Mouse (Mus musculus) heart, postnatal 4 days (tissue): ENCODE measurements around the gene 1700024P04Rik. TPM values are rescaled to one million over a fixed set of nuclear protein-coding genes. Genes with fewer than 3 reads are reported as not detected.
"Not testable (repeated sequence)": the region's sequence is repeated elsewhere in the genome, so short reads cannot be mapped to it uniquely, and the experiment has no call there.

Source experiments
- DNase-seq: peaks from one replicate; pipeline ENCODE4 v3.0.0; 2021
- total RNA-seq, 2 experiments: library from RNA; stranded (reverse); gene quantifications; 2 replicates each; pipeline ENCODE4 v1.2.3; 2021

1700024P04Rik gene
- not detected for total RNA-seq

- DNase-seq = no peak
Measured at GRCm38 (mm10) chr13:98984465-98984864, at the start of gene 1700024P04Rik. TSS of gene 1700024P04Rik (minus strand) at chr13:98984565.

- no peak for DNase-seq
Measured at GRCm38 (mm10) chr13:99031223-99032216, 47.2 kb upstream of the 1700024P04Rik start.

DNA sequence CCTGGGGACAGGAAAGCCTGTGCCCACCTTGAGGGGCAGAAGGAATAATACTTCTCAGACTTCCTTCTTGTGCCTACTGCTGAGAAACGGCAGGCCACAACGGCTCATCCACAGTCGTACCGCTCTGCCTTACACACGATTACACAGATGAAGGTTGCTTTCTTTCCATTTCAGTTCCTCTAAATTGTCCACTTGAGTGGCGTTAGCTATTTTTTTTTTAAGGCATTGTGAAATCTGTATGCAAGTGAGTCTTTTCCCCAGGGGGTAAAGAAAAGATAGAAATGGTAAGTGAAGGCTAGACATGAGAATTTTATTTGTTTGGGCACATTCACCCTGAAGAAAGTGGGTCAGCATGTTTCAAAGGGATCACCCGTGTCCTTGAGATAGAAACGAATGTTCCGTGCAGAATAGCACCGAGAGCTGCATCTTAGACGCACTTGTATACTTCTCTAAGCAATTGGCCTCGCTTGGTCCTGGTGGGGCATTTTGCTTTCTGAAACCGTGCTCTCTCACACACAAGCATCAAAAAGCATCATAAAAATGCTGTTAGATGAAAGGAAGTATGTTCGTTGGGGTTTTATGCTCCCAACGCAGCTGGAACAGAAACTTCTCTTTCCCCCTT, 46.3 kb upstream of the 1700024P04Rik start:
- DNase-seq = no peak

DNA sequence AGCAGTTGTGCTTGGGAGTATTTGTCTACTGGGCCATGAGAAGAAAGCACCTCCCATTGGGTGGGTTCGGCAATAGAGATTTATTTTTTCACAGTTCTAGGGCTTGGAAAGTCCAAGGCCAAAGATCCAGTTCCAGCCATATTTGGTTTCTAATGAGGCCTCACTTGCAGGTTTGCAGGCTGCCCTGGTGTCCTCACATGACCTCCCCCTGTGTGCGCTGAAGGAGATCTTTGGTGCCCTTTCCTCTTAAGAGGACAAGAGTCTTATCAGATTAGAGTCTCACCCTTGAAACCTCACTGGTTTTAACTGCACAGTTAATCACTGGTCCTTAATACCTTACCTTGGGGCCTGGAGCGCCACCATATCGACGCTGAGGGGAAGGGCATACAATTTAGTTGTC, 40.9 kb upstream of the 1700024P04Rik start:
- no peak for DNase-seq

DNA sequence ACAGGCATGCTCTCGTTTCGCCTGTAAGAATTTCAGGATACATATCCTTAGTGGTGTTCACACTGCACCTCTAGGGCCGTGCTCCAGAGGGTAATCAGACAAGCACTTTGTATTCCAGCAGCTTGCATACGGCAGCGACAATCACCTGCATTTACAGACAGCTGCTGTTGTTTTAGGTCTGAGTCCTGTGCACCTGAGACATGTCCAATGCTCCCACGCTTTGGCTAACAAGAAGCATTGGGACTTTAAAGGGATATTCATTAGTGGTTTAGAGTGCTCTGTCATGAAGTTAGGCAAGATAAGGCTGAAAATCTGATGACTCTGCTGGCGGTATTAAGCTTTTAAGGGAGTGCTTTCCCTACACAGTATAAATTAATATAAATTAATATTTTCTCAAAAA, 37.7 kb upstream of the 1700024P04Rik start:
- no peak for DNase-seq

DNA sequence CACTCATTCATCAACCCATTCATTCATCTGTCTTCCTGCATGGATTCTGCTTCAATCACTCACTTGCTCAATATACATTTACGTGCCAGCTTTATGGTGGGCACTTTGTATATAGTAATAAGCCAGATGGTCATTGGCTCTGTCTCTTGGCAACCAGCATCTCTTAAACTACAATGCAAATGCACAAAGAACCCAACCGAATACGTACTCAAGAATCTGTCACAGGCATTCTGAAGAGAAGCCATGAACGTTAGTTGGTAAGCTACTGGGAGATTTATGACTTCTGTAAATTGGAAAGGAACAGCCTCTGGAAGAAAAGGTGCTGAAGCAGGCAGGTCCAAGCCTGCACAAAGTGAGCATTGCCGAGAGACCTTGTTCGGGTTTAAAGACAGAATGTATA, 36.8 kb upstream of the 1700024P04Rik start:
- DNase-seq = no peak

DNA sequence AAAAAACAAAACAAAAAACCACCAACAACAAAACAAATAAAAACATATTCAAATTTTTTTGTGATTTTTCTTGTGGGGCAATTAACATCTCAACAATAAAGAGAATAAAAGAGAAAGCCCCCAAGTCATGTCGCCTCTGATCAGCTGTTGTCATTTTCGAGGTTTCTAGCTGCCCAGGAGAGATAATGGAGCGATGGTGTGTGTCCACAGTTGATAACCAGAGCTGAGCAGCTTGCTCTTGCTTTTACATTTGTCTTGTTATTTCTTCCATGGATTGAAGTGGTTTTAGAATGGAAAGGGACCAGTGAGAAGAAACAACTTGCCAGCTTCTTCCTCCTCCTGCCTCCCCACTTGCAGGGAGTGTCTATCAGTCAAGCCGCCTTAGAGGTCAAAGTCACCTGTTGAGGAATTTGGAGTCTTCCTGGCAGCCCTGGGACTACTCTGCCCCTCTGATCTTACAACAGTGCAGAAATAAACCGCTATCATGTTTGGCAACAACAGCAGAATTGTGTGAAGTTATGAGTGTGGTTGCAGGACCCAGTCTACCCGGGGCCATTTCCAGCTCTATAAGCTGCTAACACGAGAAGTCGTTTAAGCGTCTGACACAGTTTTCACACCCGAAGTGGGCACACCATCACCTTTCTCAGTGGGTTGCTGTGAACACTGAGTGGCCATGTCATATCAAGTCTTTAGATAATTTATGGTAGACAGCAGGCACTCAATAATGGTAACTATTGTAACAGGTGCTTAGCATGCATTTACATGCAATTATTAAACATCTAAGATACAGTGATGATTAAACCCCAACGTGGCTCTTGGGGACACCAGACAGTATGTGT, 35.7 kb upstream of the 1700024P04Rik start:
- no peak for DNase-seq

- DNase-seq = peak; percentile 37
Measured at GRCm38 (mm10) chr13:99018526-99019201, 34.3 kb upstream of the 1700024P04Rik start.

GRCm38 (mm10) chr13:99016696-99017095, 32.3 kb upstream of the 1700024P04Rik start:
- DNase-seq = no peak

DNA sequence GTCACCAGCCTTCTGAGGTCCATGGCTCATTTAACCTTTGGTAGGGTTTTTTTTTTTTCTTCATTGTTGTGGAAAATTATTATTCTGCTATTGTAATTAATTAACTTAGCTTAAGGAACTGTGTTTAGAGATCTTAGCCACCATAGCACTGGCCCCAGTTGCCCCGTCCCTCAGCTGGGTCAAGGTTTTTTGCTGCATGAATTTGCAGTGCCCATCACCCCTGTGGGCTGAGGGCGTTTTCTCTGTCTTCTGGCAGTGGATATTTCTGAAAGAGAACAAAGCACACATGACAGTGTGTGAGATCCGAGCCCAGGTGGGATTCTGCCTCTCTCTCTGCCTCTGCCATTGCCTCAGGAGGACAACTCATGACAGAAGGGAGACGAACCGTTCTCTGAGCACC, 28.5 kb upstream of the 1700024P04Rik start:
- DNase-seq = no peak

- no peak for DNase-seq
Measured at GRCm38 (mm10) chr13:99008013-99008412, 23.6 kb upstream of the 1700024P04Rik start.

DNA sequence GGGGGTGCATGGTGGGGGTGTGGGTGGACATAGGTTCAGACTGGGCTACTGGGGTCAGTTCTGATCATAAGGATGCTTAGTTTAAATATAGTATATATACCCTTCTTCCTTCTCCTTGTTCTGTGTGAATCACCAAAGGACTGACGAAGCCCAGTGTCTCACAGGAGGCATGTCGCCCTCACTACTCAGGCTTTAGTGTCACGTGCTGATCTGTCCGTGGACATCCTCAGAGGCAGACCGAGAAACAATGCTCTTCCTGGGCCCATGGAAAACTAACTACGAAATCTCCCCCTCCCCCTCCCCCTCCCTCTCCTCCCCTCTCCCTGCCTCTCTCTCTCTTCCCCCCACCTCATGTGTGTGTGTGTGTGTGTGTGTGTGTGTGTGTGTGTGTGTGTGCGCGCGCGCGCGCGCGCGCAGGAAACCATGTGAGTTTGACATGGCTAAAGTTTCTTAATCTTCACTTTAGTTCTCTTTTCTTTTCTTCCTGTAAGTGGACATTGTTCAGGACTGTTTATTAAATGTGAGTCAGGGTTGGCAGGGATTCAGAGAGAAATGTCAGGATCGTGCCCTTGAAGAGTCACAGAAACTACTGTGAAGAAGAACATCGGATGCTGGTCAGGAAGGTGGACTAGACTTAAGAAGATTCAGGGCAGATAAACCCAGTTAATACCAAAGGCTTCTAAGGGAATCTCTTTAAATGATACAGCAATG, 22.2 kb upstream of the 1700024P04Rik start:
- no peak for DNase-seq

DNA sequence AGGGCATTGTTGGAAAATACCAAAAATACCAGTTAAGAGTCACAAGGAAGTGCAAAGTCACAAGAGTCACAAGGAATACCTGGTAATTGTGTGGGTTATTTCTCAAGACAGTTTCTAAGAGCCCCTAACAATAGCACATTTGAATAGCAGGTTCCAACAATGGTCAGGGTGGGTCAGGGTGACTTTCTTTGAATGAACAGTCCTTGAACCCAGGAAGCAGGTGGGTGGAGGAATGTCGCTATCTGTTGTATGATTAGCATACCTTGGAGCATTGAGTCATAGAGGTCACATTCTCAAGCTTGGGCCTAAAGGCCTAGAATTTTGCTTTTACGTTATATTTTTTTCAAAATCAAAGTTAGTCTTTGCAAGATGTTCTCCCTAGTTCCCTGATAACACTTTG, 17.3 kb upstream of the 1700024P04Rik start:
- DNase-seq = not testable (repeated sequence)

DNA sequence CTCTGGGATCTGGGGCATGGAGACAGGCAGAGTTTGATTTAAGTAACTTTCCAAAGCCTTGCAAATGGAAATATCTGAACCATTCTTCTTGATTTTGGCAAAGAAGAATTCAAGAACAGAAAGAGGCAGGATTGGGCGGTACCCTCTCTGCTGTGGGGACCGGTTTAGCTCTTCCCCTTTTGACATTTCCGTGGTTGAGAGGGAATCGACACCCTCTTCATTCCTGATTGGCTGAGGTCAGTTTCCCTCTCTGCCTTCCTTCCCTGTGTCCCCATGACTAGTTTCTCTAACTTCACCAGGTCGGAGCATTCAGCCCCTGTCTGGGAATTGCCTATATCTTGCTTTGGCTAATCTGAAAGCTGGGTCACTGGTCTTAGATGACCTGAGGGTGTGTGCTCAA, 12.7 kb upstream of the 1700024P04Rik start:
- DNase-seq = no peak

GRCm38 (mm10) chr13:98977070-98977785, 7.1 kb downstream of the 1700024P04Rik start:
- no peak for DNase-seq

DNA sequence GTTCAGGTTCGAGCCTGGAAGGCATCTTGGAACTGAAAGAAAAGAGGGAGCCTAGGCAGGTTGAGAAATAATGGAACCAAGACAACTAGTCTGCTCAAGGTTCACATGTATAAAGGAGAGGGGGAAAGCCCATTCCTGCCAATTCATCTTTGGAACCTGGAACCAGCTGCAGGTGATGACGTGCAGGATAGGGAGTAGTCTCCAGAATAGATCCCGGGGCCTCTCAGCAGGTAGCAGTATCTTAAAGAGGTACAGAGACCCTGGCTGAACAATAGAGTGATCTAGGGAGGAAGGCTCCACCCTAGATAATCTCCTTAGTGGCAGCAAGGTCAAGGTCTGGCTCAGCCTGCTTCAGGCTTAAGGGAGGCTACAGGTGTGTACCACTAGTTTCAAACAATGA, 8.3 kb downstream of the 1700024P04Rik start:
- DNase-seq = not testable (repeated sequence)

- DNase-seq = no peak
Measured at GRCm38 (mm10) chr13:98972090-98972489, 12.3 kb downstream of the 1700024P04Rik start.

GRCm38 (mm10) chr13:98971641-98972040, 12.7 kb downstream of the 1700024P04Rik start:
- no peak for DNase-seq

GRCm38 (mm10) chr13:98968517-98968916, 15.8 kb downstream of the 1700024P04Rik start:
- no peak for DNase-seq

DNA sequence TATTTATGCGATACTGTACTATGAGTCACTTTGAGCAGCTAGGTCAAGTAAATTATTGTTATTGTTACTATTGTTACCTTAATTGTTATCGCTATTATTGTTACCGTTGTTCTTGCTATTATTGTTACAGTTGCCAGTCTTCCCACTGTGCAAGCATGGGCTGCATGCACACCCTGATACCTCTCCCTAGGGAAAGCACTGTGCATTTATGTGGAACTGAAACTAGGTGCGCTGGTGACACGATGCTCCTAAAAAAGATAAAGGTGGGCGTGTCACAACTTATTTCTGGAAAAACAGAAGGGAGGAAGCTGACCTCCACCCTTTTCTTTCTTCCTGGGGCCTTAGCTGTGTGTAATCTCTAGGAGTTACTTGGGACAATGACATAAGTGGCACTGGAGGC, 16.4 kb downstream of the 1700024P04Rik start:
- DNase-seq = no peak

DNA sequence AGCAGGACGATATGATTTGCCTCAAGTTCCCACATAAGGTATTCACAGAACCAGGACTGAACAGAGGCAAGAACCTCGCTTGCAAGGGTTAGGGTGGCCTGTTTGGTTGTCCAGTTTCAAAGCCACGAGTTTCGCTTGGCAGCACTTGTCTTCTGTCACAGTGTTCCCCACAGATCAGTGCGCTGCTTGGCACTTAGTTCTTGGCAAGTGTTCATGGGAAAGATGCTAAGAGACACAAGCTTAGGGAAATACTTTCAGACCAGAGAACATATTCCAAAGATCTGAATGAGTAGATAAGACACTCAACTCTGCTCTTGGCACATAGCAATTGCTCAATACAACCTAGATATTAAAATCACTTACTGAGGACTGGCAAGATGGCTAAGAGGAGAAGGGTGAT, 17.8 kb downstream of the 1700024P04Rik start:
- no peak for DNase-seq
